Mouse (Mus musculus) C2C12 (cell line): ENCODE measurements at regions not wholly inside any gene's neighbourhood (a gene's known extent, or its start where the extent isn't known, plus 50 kb on each side); places are given as distances from the start of the nearest gene placed in this dataset.

Experiments used
- H3K27me3 ChIP-seq: one replicate; pipeline ENCODE4 v1.6.1; 2011; ENCODE audit not compliant: control insufficient read depth, insufficient read depth, insufficient read length
- H3K36me3 ChIP-seq: one replicate; pipeline ENCODE4 v1.6.1; 2011; ENCODE audit not compliant: control insufficient read depth, insufficient read depth
- H3K4me3 ChIP-seq: one replicate; pipeline ENCODE4 v1.5.1; 2011; ENCODE audit warnings: mild to moderate bottlenecking, control low read depth; ENCODE audit not compliant: poor library complexity, insufficient read depth, severe bottlenecking
- H3K79me2 ChIP-seq: one replicate; pipeline ENCODE4 v1.6.1; 2011; ENCODE audit not compliant: control insufficient read depth, insufficient read depth
- H3K79me3 ChIP-seq: one replicate; pipeline ENCODE4 v1.6.1; 2011; ENCODE audit warnings: low read depth, control low read depth
- H3ac ChIP-seq: one replicate; pipeline ENCODE3; 2011; ENCODE audit warnings: low read depth; ENCODE audit not compliant: control insufficient read depth, insufficient read length
- CEBPB ChIP-seq: IDR thresholded peaks from one replicate; pipeline ENCODE4 v1.6.1; 2011; ENCODE audit warnings: low read depth, mild to moderate bottlenecking, control low read depth, moderate library complexity
- CTCF ChIP-seq: IDR thresholded peaks from one replicate; pipeline ENCODE4 v1.5.1; 2011; ENCODE audit not compliant: control insufficient read depth, insufficient read depth, insufficient read length
- FOSL1 ChIP-seq: IDR thresholded peaks from one replicate; pipeline ENCODE4 v1.8.0; 2011; ENCODE audit warnings: mild to moderate bottlenecking, low read length; ENCODE audit not compliant: poor library complexity, insufficient read depth, severe bottlenecking
- MAX ChIP-seq: IDR thresholded peaks from one replicate; pipeline ENCODE4 v1.6.1; 2011; ENCODE audit warnings: mild to moderate bottlenecking, control low read depth
- MYOD1 ChIP-seq: IDR thresholded peaks from one replicate; pipeline ENCODE4 v1.6.1; 2011; ENCODE audit warnings: low read depth; ENCODE audit not compliant: control insufficient read depth, insufficient read length
- MYOG ChIP-seq: IDR thresholded peaks from one replicate; pipeline ENCODE4 v1.6.1; 2011; ENCODE audit not compliant: control insufficient read depth, insufficient read length; ENCODE audit errors: extremely low read depth
- USF1 ChIP-seq: IDR thresholded peaks from one replicate; pipeline ENCODE4 v1.6.1; 2011; ENCODE audit warnings: low read depth, mild to moderate bottlenecking, control low read depth, moderate library complexity

GRCm38 (mm10) chr2:180391349-180391748 lies 56.9 kb upstream of the Gata5 start:
- H3K36me3 ChIP-seq, result no peaks in the 10 kb centered on the region
- H3ac ChIP-seq, result no peak overlapping the region
- peaks cover 93% of the 10 kb centered on the region for H3K27me3 ChIP-seq
- TF ChIP-seq USF1, result no peak
- H3K79me3 ChIP-seq, result no peaks in the 10 kb centered on the region
- no peaks in the 10 kb centered on the region for H3K79me2 ChIP-seq
- H3K4me3 ChIP-seq, result no peak overlapping the region

DNA sequence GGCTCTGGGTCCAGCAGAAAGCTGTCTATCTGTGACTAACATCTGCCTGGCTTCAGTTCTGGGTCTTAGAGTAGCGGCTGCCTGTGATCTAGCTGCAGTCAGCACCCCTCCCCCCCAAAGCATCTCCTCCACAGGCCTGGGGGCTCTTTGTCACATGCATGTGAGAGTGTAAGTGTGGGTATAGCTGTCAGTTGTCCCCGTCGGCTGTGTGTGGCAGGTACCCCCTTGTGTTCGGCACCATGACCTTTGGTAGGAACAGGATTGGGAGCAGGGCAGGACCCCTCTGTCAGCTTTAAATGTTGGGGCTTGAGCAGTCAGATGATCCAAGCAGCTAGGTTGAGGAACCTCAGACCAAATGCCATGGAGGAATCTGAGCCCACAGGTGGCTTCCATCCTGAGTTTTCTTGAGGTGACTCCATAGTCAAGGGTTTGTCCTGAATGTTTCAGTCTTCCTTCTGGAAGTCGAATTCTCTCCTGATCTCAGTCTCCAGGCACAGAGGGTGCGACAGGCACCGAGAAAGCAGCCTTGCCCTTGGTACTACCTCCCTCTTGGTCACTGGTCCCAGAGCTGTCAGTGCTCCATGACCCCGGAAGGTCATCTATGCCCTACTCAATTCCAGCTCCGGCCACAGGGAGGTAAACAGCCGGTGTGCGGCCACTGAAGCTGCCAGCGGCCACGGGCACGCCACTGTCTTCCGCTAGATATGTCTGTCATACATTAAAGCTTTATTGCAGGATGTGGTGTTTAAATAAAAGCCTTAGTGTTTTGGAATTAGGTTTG lies 55.9 kb upstream of the Gata5 start:
- Histone ChIP-seq H3ac (no peak overlapping the region), H3K36me3 (no peaks in the 10 kb centered on the region), H3K27me3 (peaks cover 93% of the 10 kb centered on the region), H3K79me3 (no peaks in the 10 kb centered on the region), H3K4me3 (no peak overlapping the region), H3K79me2 (no peaks in the 10 kb centered on the region)
- no peak for TF ChIP-seq CTCF
- no peak for TF ChIP-seq MAX
- no peak for TF ChIP-seq MYOG
- no peak for TF ChIP-seq MYOD1
- no peak for TF ChIP-seq FOSL1
- TF ChIP-seq CEBPB, result no peak
- TF ChIP-seq USF1, result no peak

- peaks cover 94% of the 10 kb centered on the region for H3K27me3 ChIP-seq
- no peak overlapping the region for H3K4me3 ChIP-seq
- H3K36me3 ChIP-seq, result no peaks in the 10 kb centered on the region
- H3K79me3 ChIP-seq, result no peaks in the 10 kb centered on the region
- TF ChIP-seq FOSL1 (no peak), MYOG (no peak), CTCF (no peak), MAX (no peak), USF1 (no peak), MYOD1 (no peak), CEBPB (no peak)
- H3K79me2 ChIP-seq, result no peaks in the 10 kb centered on the region
- no peak overlapping the region for H3ac ChIP-seq
Measured at GRCm38 (mm10) chr2:180389486-180389885, 55.0 kb upstream of the Gata5 start.

DNA sequence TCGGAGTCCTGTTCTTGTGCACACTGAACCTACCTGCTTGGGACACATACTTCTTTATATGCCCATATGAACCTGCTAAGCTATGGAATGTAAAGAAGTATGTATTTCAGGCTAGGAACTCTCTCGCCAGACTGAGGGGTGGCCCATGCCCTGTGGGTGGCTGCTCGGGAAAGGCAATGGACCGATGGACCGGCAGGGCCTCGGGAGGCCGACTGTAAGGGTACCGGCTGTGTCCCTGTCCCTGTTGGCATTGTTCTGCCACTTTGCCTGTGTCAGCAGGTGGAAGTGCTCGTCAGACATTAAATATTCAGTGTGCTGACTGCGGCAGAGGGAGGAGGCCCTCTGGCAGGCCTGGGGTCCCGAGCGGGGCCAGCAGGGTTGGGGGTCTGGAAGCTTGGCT lies 54.5 kb upstream of the Gata5 start:
- H3ac ChIP-seq, result no peak overlapping the region
- H3K4me3 ChIP-seq, result no peak overlapping the region
- no peaks in the 10 kb centered on the region for H3K79me2 ChIP-seq
- no peaks in the 10 kb centered on the region for H3K79me3 ChIP-seq
- TF ChIP-seq USF1 (no peak), CEBPB (no peak), MYOD1 (no peak), MAX (no peak)
- H3K36me3 ChIP-seq, result no peaks in the 10 kb centered on the region
- peaks cover 94% of the 10 kb centered on the region for H3K27me3 ChIP-seq

DNA sequence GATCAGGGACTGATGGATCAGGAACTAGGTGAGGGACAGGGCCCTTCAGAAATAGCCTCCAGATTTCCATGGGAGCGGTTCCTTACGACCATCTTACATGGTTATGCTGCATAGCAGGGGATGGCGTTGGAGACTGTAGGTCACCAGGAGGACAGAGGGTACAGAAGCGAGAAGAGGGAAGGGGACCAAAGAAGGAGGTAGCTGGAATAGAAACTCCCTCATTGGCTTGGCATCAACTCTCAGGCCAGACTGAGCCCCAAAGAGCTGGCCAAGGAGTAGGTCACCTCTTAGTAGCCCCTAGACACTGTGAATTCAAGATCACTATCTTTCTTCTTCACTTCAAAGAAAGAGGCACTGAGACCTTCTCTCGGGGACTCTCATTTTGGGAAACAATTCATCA lies 53.6 kb upstream of the Gata5 start:
- Histone ChIP-seq H3K36me3 (no peaks in the 10 kb centered on the region), H3K27me3 (peaks cover 90% of the 10 kb centered on the region), H3K79me2 (no peaks in the 10 kb centered on the region), H3ac (no peak overlapping the region), H3K79me3 (no peaks in the 10 kb centered on the region), H3K4me3 (no peak overlapping the region)
- TF ChIP-seq MAX (no peak), USF1 (no peak), MYOD1 (no peak), MYOG (no peak), CEBPB (no peak)

- no peaks in the 10 kb centered on the region for H3K36me3 ChIP-seq
- no peak overlapping the region for H3K4me3 ChIP-seq
- H3K27me3 ChIP-seq, result peaks cover 81% of the 10 kb centered on the region
Measured at GRCm38 (mm10) chr2:180387305-180387704, 52.8 kb upstream of the Gata5 start.

More at GRCm38 (mm10) chr2:180387305-180387704, 52.8 kb upstream of the Gata5 start:
- no peaks in the 10 kb centered on the region for H3K79me2 ChIP-seq
- TF ChIP-seq MYOG (no peak), MYOD1 (no peak), CEBPB (no peak)
- H3K79me3 ChIP-seq, result no peaks in the 10 kb centered on the region
- H3ac ChIP-seq, result no peak overlapping the region
